Mouse (Mus musculus) MEL (cell line): Measurements from ENCODE around the gene Il22ra1.

Experiments used
- CTCF ChIP-seq, 3 experiments: IDR thresholded peaks in 2 of 3; conservative IDR thresholded peaks in 1 of 3; 2 replicates each; pipeline ENCODE4 v1.5.1; 2011 to 2012; ENCODE audit warnings: low read length in 3 of 3, low read depth in 2 of 3, mild to moderate bottlenecking in 2 of 3, improper control_type of control experiment in 1 of 3, inconsistent platforms in 1 of 3, mixed read lengths in 1 of 3, moderate library complexity in 1 of 3; ENCODE audit not compliant: control insufficient read depth in 1 of 3, insufficient read depth in 1 of 3, poor library complexity in 1 of 3, severe bottlenecking in 1 of 3
- E2F4 ChIP-seq: IDR thresholded peaks from 2 replicates; pipeline ENCODE4 v1.6.1; 2011; ENCODE audit warnings: low read depth, low read length, improper control_type of control experiment, borderline replicate concordance
- ELF1 ChIP-seq: IDR thresholded peaks from 2 replicates; pipeline ENCODE4 v1.6.1; 2014; ENCODE audit warnings: low read depth, mild to moderate bottlenecking, inconsistent platforms, low read length, improper control_type of control experiment, moderate library complexity
- GATA1 ChIP-seq: IDR thresholded peaks from 2 replicates; pipeline ENCODE4 v1.6.1; 2011; ENCODE audit warnings: low read depth, low read length, improper control_type of control experiment
- JUND ChIP-seq: IDR thresholded peaks from 2 replicates; pipeline ENCODE4 v1.6.1; 2011; ENCODE audit warnings: low read depth, mild to moderate bottlenecking, improper control_type of control experiment, low read length
- MAX ChIP-seq: IDR thresholded peaks from 2 replicates; pipeline ENCODE4 v1.6.1; 2011; ENCODE audit warnings: low read length, improper control_type of control experiment
- POLR2A ChIP-seq, 2 experiments: IDR thresholded peaks; 2 replicates each; pipeline ENCODE4 v1.6.1; 2011 to 2012; ENCODE audit warnings: low read length in 2 of 2, mild to moderate bottlenecking in 2 of 2, control low read depth in 1 of 2, improper control_type of control experiment in 1 of 2, low read depth in 1 of 2, moderate library complexity in 1 of 2; ENCODE audit not compliant: control insufficient read depth in 1 of 2, insufficient read depth in 1 of 2, poor library complexity in 1 of 2
- POLR2AphosphoS2 ChIP-seq: IDR thresholded peaks from 2 replicates; pipeline ENCODE4 v1.6.1; 2011; ENCODE audit warnings: low read length, improper control_type of control experiment
- UBTF ChIP-seq: IDR thresholded peaks from 2 replicates; pipeline ENCODE4 v1.6.1; 2012; ENCODE audit warnings: low read depth, mild to moderate bottlenecking, inconsistent platforms, low read length, improper control_type of control experiment, moderate library complexity, borderline replicate concordance; ENCODE audit not compliant: insufficient read depth
- USF1 ChIP-seq: IDR thresholded peaks from 2 replicates; pipeline ENCODE4 v1.6.1; 2014; ENCODE audit warnings: low read depth, mild to moderate bottlenecking, inconsistent platforms, low read length, improper control_type of control experiment, moderate library complexity

- TF ChIP-seq USF1 (no peak), CTCF (IDR thresholded peaks at IDR 0.05 in 2 of 3, conservative IDR thresholded peaks at IDR 0.05 in 1 of 3; ENCODE audit: control insufficient read depth in 1 of 3, insufficient read depth in 1 of 3, low read depth in 2 of 3, low read length in 3 of 3, poor library complexity in 1 of 3, severe bottlenecking in 1 of 3) (no peak), UBTF (no peak), ELF1 (no peak), MAX (no peak), GATA1 (no peak), E2F4 (no peak), POLR2A (IDR thresholded peaks at IDR 0.05; ENCODE audit: control insufficient read depth in 1 of 2, insufficient read depth in 1 of 2, low read depth in 1 of 2, low read length in 2 of 2, poor library complexity in 1 of 2) (no peak), POLR2AphosphoS2 (no peak), JUND (no peak)
Observed at GRCm38 (mm10) chr4:135681789-135682188, 46.2 kb upstream of the Il22ra1 start.
